Mouse (Mus musculus): ENCODE data around the gene Oas1c.
"Not testable (repeated sequence)": the region's sequence is repeated elsewhere in the genome, so short reads cannot be mapped to it uniquely, and the experiment has no call there.

The Oas1c gene

GRCm38 (mm10) chr5:120811951-120812819 is at the start of gene Oas1c:
Gene Oas1c (minus strand): TSS chr5:120812514.
- CTCF ChIA-PET = interaction anchor here (0.5 to 0.6 kb wide), 2 partner anchors 23 to 378 kb away, joined by 3 to 4 read pairs; no protein-coding TSS in a partner anchor

GRCm38 (mm10) chr5:120861121-120861520 is 48.8 kb upstream of the Oas1c start, which contains the start of gene Oas1h:
Gene Oas1h (plus strand): TSS chr5:120861421.
- CTCF ChIA-PET = no interaction called here

DNA sequence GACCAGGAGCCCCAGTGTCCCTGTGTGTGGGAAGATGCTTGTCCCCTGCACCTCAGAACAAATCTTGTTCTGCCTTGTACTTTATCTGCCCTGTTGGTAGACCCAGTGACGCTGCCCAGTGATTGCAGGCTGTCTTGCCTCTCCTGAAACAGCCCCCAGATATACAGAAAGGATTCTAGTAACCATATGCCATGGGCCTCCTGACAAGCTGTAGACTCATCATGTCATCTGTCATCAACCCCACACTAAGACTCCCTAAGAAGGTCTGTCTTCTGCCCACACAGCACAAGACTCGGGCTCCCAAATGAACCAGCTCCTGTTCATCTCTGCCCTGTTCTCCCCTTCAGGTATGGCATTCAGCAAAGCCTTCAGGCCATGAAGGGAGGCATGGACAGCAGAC is 46.9 kb upstream of the Oas1c start:
- CTCF ChIA-PET = no interaction called here

- CTCF ChIA-PET = interaction anchor here (0.7 kb wide), 1 partner anchor 904 kb away, joined by 9 read pairs; no protein-coding TSS in a partner anchor
These were observed 37.4 kb upstream of the Oas1c start for GRCm38 (mm10) chr5:120849601-120850136.

DNA sequence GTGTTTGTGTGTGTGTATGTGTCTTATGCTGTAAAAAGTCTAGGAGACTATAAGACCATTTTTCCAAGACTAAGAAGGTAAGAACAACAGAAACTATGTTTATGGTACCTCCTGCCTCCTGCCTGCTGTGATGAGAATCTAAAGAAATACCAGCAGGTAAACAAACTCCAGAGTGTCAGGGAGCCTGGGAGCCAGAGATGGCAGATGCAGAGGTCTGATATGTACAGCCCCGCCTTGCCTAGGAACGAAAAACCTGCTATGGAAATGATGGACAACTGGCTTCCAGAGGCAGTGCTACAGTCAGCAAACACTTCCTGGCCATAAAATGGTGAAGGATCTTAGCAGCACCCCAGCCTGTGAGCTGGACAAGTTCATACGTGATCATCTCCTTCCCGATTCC is 34.8 kb upstream of the Oas1c start, which contains the start of gene Oas1f:
TSS of gene Oas1f (plus strand) at position 301 of the 400 bp plus-strand sequence.
- CTCF ChIA-PET = no interaction called here

DNA sequence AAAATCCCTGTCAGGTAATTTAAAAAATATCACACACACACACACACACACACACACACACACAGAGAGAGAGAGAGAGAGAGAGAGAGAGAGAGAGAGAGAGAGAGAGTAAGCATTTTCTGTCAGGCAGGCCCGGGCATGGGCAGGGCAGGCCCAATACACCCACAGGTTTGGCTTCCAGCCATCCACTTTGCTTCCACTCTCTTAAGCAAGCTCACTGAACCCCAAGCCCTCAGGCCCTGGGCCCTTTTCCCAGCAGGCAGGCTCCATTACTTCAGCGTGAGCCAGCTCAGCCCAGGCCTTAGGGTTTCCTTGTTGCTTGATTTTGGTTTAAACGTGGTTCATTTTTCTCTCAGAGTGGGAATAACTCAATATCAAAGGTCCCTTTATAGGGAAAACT is 32.4 kb upstream of the Oas1c start:
- CTCF ChIA-PET = interaction anchor here (0.6 kb wide), 1 partner anchor 74 kb away, joined by 5 read pairs; no protein-coding TSS in a partner anchor

DNA sequence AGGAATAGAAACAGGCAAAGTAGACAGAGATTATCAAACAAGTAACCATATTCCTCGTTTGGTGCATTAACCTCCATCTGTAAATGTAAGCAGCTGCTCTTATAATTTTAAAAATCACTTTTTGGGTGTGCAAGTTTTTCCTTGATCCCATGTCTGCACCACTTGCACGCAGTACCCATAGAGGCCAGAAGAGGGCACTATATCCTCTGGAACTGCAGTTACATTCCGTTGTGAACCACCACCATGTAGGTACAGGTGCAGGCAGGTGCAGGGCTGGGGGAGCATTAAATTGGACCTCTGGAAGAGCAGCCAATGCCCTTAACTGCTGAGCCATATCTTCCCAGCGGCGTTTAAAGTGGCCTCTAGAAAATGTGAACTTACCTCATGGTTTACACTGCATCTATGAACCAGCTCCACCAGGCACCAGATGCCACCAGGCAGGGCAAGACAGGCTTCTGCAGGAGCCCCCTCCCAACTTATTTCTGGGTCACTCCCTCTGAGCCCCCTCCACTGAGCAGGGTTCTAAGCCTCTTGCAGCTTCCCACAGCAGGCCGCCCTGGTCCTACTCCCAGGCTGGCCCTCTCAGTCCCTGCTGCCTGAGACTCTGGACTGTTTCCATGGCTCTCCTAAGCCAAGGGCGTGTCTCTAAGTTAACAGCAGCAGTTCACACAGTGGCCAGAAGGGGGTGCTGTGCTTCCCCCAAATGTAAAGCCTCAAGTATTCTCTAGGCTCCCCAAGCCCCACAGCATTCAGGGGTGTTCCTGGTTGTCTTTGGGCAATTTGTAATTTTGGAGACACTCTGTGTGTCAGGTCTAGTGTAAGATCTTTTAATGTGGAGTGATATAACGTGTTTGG is 24.6 kb upstream of the Oas1c start:
- CTCF ChIA-PET = no interaction called here

DNA sequence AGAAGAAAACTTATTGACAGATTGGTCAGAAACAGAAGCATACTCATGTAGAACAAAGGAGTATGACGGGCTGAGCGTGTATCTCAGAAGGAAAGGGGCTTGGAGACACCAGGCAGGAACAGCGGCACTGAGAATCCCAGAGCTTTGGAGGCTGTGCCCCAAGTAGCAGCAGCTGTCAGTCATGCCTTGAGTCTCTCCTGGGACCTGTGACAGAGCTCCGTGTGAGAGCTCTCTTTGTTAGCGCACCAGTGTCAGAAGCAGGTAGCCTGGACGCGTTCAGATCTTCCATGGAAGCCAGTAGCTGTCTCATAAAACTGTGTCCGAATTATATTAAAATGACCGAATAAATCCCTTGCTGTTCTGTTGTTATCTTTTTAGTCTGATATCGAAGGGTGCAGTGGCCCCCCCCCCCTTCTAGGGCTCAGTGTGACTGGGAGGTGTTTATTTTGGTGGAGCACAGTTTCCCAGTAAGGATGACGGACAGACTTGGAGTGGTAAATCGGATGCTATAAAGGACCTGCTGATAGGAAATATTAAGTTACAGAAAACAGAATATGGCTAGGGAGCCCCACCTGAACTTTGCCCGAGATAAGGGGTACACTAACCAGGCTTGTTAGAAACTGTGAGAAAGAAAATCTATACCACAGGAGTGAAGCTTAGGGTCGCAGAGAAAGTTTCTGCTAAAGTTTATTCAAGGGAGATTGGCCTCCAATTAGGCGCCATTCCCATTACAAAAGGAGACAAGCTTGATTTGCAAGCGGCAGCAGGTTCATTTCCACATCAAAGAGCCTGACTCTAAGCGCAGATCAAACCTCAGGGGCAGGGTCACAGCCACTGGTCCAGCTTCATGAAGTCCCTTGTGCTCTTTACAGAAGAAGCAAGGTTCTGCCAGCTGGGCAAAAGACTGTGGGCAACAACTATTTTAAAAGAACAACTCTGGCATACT is 21.3 kb upstream of the Oas1c start:
- CTCF ChIA-PET = no interaction called here

GRCm38 (mm10) chr5:120831031-120831430 is 18.7 kb upstream of the Oas1c start:
- CTCF ChIA-PET = no interaction called here

- CTCF ChIA-PET = interaction anchor here (0.6 kb wide), 1 partner anchor 123 kb away, joined by 3 read pairs; no protein-coding TSS in a partner anchor
These were observed 6.7 kb upstream of the Oas1c start for GRCm38 (mm10) chr5:120818999-120819398.

DNA sequence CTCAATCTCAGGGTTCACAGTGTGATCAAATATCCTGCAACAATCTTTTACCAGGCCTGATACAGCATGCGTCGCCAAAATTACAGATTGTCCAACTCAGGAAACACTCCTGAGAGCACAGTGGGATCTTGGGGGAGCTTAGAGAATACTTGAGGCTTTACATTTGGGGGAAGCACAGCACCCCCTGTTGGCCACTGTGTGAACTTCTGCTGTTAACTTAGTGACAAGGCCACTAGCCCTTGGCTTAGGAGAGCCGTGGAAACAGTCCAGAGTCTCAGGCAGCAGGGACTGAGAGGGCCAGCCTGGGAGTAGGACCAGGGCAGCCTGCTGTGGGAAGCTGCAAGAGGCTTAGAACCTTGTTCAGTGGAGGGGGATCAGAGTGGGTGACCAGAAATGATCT is 3.6 kb upstream of the Oas1c start:
- CTCF ChIA-PET = interaction anchor here (0.5 kb wide), 1 partner anchor 145 kb away, joined by 4 read pairs; no protein-coding TSS in a partner anchor

DNA sequence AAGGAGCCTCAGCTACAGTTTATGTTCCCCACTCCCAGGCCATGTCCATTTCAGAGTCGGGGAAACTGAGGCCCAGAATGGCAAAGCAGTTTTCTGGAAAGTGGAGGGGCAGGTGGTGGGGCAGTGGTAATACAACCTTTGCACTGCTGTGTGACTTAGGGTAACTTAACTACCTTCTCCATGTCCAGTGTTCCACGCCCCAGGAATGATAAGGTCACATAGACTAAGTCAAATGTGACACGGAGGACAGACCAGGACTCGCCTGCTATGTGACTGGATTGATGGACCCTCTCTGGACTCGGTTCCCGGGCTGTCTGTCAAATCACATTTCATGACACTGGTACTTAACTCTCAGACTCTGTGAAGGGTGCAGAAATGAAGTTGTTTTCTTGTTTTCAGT is 709 bp upstream of the Oas1c start:
- CTCF ChIA-PET = no interaction called here

GRCm38 (mm10) chr5:120809171-120809570 is 3.1 kb downstream of the Oas1c start:
- CTCF ChIA-PET = no interaction called here

DNA sequence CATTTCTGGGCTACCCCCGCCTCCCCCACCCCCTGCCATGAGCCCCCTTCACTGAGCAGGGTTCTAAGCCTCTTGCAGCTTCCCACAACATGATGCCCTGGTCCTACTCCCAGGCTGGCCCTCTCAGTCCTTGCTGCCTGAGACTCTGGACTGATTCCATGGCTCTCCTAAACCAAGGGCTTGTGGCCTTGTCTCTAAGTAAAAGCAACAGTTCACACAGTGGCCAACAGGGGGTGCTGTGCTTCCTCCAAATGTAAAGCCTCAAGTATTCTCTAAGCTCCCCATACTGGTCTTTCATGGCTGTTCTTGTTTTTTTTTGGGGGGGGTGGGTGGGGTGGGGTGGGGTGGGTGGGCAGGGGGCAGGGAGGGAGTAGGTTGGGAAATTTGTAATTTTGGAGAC is 5.9 kb downstream of the Oas1c start:
- CTCF ChIA-PET = interaction anchor here (1.2 kb wide), 1 partner anchor 11 kb away, joined by 10 read pairs; no protein-coding TSS in a partner anchor

DNA sequence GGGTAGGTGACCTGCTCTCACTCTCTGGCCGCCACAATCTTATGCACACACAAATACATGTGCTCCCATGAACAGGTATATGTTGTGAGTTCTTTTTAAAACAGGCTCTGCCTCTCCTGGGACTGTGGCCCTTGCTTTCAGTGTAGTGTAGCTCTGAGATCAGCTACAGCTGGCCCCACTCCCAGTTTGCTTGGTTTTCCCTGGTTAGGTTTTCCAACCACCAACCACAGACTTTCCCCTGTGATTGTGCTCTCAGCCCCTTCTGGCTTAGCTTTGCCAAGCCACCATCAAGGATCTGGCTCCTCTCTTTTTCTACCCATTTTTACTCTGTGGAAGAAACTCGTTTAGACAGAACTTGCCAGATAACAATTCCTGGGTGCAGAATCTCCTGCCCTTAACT is 8.7 kb downstream of the Oas1c start:
- CTCF ChIA-PET = no interaction called here

DNA sequence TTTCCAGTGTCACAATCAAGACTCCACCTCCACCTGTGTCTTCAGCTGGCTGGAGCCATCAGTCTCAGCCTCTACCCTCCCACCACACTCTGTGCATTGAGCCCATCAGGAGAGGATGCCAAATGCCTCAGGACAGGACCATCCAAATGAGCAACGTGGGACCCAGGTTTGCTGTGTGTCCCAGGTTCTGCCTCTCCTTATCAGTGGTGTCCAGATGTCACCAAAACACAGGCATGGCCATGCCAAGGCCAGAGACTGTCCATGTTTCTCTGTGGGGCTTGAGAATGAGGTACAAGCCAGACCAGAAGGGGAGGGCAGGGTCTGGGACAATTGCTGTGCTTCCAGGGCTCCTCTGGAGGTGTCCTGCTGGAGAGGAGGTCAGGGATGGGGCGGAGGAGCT is 13.4 kb downstream of the Oas1c start:
- CTCF ChIA-PET = not testable (repeated sequence)

DNA sequence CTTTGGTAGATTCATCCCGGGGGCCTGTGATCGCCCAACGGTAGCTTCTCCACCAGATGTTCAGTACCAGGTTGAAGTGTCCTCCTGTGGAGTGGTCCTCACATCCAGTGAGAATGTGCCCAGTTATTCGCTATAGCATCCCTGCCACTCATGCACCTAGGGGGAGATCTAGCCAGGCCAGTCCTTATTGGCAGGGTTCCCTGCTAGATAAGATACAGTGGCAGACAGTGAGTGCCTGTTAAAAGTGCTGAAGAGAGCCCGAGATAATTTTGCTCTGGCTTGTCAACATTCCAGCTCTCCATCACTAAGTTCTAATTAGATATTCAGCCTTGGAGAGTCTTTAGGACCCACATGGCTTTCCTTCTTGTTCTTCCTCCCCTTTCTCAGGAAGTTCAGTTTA is 14.2 kb downstream of the Oas1c start:
- CTCF ChIA-PET = not testable (repeated sequence)

DNA sequence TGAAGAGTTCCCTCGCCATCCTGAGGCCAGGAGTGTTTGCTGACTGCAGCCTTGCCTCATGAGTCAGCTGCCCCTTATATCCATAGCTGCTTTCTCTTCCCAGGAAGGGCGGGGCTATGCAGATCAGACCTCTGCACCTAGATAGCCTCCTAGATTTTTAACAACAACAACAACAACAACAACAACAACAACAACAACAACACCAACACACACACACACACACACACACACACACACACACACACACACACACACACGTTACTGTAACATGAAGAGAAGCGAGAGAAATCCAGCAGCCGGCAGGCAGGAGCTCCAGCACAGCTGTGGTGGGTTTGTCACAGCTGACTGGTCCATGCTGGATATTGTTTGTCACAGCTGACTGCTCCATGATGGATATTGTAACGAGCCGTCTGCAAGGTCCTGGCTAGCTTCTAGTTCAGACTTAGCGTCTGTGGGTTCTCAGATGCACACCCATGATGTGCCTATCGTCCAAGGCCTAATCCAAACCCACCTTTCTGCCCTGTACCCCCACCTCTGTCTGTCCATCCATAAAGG is 16.8 kb downstream of the Oas1c start, which contains the start of gene Oas1e:
TSS of gene Oas1e (minus strand) at position 51 of the 555 bp plus-strand sequence.
- CTCF ChIA-PET = not testable (repeated sequence)

GRCm38 (mm10) chr5:120793043-120793442 is 19.3 kb downstream of the Oas1c start:
- CTCF ChIA-PET = interaction anchor here (0.8 kb wide), 1 partner anchor 14 kb away, joined by 14 read pairs; no protein-coding TSS in a partner anchor

GRCm38 (mm10) chr5:120787042-120787441 is 25.3 kb downstream of the Oas1c start:
- CTCF ChIA-PET = interaction anchor here (0.7 kb wide), 1 partner anchor 97 kb away, joined by 5 read pairs; no protein-coding TSS in a partner anchor

Measured in spleen, embryonic (tissue).